Mouse (Mus musculus): ENCODE measurements around the gene Sprtn. TPM values are rescaled to one million over a fixed set of nuclear protein-coding genes. Genes with fewer than 3 reads are reported as not detected.

Gene Sprtn
- total and polyA plus RNA-seq, 2 experiments from 2014 or later = 6.0 to 16.0 TPM

- Histone ChIP-seq H3K9ac (peak overlapping the region; percentile 82), H3K36me3 (ENCODE audit: insufficient read depth) (peaks cover 49% of the 10 kb centered on the region), H3K27ac (ENCODE audit: low read depth, low read length) (peak overlapping the region; percentile 90), H3K4me1 (ENCODE audit: insufficient read depth) (peaks cover 5% of the 10 kb centered on the region; the same call in 1 of the 2 replicates), H3K9me3 (ENCODE audit: low read length) (no peaks in the 10 kb centered on the region), H3K4me3 (ENCODE audit: low read depth, low read length) (peak overlapping the region; percentile 95), H3K27me3 (ENCODE audit: insufficient read depth, low read length) (no peaks in the 10 kb centered on the region), H3K4me2 (ENCODE audit: low read depth) (peak overlapping the region; percentile 91)
- ATAC-seq (no peak), DNase-seq (no peak)
- TF ChIP-seq CTCF (IDR thresholded peaks at IDR 0.05; ENCODE audit: low read depth) = no peak
- WGBS = 7% methylated on average over 31 of the region's 31 CpGs
Observed at GRCm38 (mm10) chr8:124898251-124898905, 692 bp downstream of the Sprtn start.

- Histone ChIP-seq H3K4me2 (ENCODE audit: low read depth) (no peak overlapping the region), H3K36me3 (ENCODE audit: insufficient read depth) (peaks cover 69% of the 10 kb centered on the region), H3K27ac (ENCODE audit: low read depth, low read length) (no peak overlapping the region), H3K4me3 (ENCODE audit: low read depth, low read length) (no peak overlapping the region), H3K4me1 (ENCODE audit: insufficient read depth) (no peaks in the 10 kb centered on the region), H3K9me3 (ENCODE audit: low read length) (no peaks in the 10 kb centered on the region), H3K27me3 (ENCODE audit: insufficient read depth, low read length) (no peaks in the 10 kb centered on the region), H3K9ac (no peak overlapping the region)
- no peak for TF ChIP-seq CTCF (IDR thresholded peaks at IDR 0.05; ENCODE audit: low read depth)
- ATAC-seq = no peak
- 94% methylated on average over 15 of the region's 15 CpGs for WGBS
- DNase-seq = no peak
Observed at GRCm38 (mm10) chr8:124903198-124903597, 5.5 kb downstream of the Sprtn start.

GRCm38 (mm10) chr8:124905482-124905881 is 7.8 kb downstream of the Sprtn start:
- Histone ChIP-seq H3K4me2 (ENCODE audit: low read depth) (no peak overlapping the region), H3K27ac (ENCODE audit: low read depth, low read length) (no peak overlapping the region), H3K9ac (no peak overlapping the region), H3K27me3 (ENCODE audit: insufficient read depth, low read length) (no peaks in the 10 kb centered on the region), H3K4me1 (ENCODE audit: insufficient read depth) (no peaks in the 10 kb centered on the region), H3K36me3 (ENCODE audit: insufficient read depth) (peaks cover 76% of the 10 kb centered on the region), H3K4me3 (ENCODE audit: low read depth, low read length) (no peak overlapping the region), H3K9me3 (ENCODE audit: low read length) (no peaks in the 10 kb centered on the region)
- no peak for DNase-seq
- no peak for ATAC-seq
- 90% methylated on average over 2 of the region's 2 CpGs for WGBS
- TF ChIP-seq CTCF (IDR thresholded peaks at IDR 0.05; ENCODE audit: low read depth) = no peak

GRCm38 (mm10) chr8:124909936-124910335 is 12.2 kb downstream of the Sprtn start:
- no peaks in the 10 kb centered on the region for H3K27me3 ChIP-seq (ENCODE audit: insufficient read depth, low read length)
- DNase-seq = no peak
- no peaks in the 10 kb centered on the region for H3K9me3 ChIP-seq (ENCODE audit: low read length)
- H3K36me3 ChIP-seq (ENCODE audit: insufficient read depth) = peaks cover 76% of the 10 kb centered on the region
- WGBS = 95% methylated on average over 16 of the region's 16 CpGs
- no peak overlapping the region for H3K4me3 ChIP-seq (ENCODE audit: low read depth, low read length)
- no peak overlapping the region for H3K4me2 ChIP-seq (ENCODE audit: low read depth)
- H3K27ac ChIP-seq (ENCODE audit: low read depth, low read length) = no peak overlapping the region
- ATAC-seq = no peak
- H3K9ac ChIP-seq = no peak overlapping the region
- no peak for TF ChIP-seq CTCF (IDR thresholded peaks at IDR 0.05; ENCODE audit: low read depth)
- H3K4me1 ChIP-seq (ENCODE audit: insufficient read depth) = no peaks in the 10 kb centered on the region

- H3K9me3 ChIP-seq (ENCODE audit: low read length) = no peaks in the 10 kb centered on the region
- H3K4me2 ChIP-seq (ENCODE audit: low read depth) = no peak overlapping the region
- H3K9ac ChIP-seq = no peak overlapping the region
- no peaks in the 10 kb centered on the region for H3K27me3 ChIP-seq (ENCODE audit: insufficient read depth, low read length)
- no peak overlapping the region for H3K27ac ChIP-seq (ENCODE audit: low read depth, low read length)
- H3K4me1 ChIP-seq (ENCODE audit: insufficient read depth) = no peaks in the 10 kb centered on the region
- WGBS = 84% methylated on average over 10 of the region's 10 CpGs
- TF ChIP-seq CTCF (IDR thresholded peaks at IDR 0.05; ENCODE audit: low read depth) = no peak
- DNase-seq (no peak), ATAC-seq (no peak)
- peaks cover 79% of the 10 kb centered on the region for H3K36me3 ChIP-seq (ENCODE audit: insufficient read depth)
- no peak overlapping the region for H3K4me3 ChIP-seq (ENCODE audit: low read depth, low read length)
Observed at GRCm38 (mm10) chr8:124910349-124910748, 12.7 kb downstream of the Sprtn start.

- no peak for DNase-seq
- Histone ChIP-seq H3K4me1 (ENCODE audit: insufficient read depth) (no peaks in the 10 kb centered on the region), H3K27me3 (ENCODE audit: insufficient read depth, low read length) (no peaks in the 10 kb centered on the region), H3K9ac (no peak overlapping the region), H3K4me2 (ENCODE audit: low read depth) (no peak overlapping the region), H3K36me3 (ENCODE audit: insufficient read depth) (peaks cover 67% of the 10 kb centered on the region), H3K27ac (ENCODE audit: low read depth, low read length) (no peak overlapping the region), H3K9me3 (ENCODE audit: low read length) (no peaks in the 10 kb centered on the region), H3K4me3 (ENCODE audit: low read depth, low read length) (no peak overlapping the region)
- WGBS = 84% methylated on average over 17 of the region's 17 CpGs
- ATAC-seq = no peak
- TF ChIP-seq CTCF (IDR thresholded peaks at IDR 0.05; ENCODE audit: low read depth) = no peak
Observed at GRCm38 (mm10) chr8:124911938-124912872, 14.5 kb downstream of the Sprtn start.

GRCm38 (mm10) chr8:124914061-124914460 is 16.4 kb downstream of the Sprtn start:
- Histone ChIP-seq H3K36me3 (ENCODE audit: insufficient read depth) (peaks cover 50% of the 10 kb centered on the region), H3K9ac (no peak overlapping the region), H3K27ac (ENCODE audit: low read depth, low read length) (no peak overlapping the region), H3K4me1 (ENCODE audit: insufficient read depth) (no peaks in the 10 kb centered on the region), H3K4me2 (ENCODE audit: low read depth) (no peak overlapping the region), H3K4me3 (ENCODE audit: low read depth, low read length) (no peak overlapping the region), H3K27me3 (ENCODE audit: insufficient read depth, low read length) (no peaks in the 10 kb centered on the region), H3K9me3 (ENCODE audit: low read length) (no peaks in the 10 kb centered on the region)
- no peak for DNase-seq
- no peak for ATAC-seq
- TF ChIP-seq CTCF (IDR thresholded peaks at IDR 0.05; ENCODE audit: low read depth) = no peak
- 99% methylated on average over 5 of the region's 5 CpGs for whole genome bisulfite sequencing
